Mouse (Mus musculus) midbrain, embryonic 10.5 days (tissue): ENCODE results near the gene Gcfc2. TPM values are rescaled to one million over a fixed set of nuclear protein-coding genes. Genes with fewer than 3 reads are reported as not detected.
A peak's percentile ranks its signal among the peaks of the same experiment; 100 is the strongest.

Experiments
- DNase-seq: peaks from one replicate; pipeline ENCODE4 v3.0.0-alpha.2; 2017; ENCODE audit warnings: low spot score
- H3K27ac ChIP-seq: fragments of 300-500 bp; sonication (generic); replicated peaks from 2 replicates; pipeline ENCODE4 v1.5.1; 2016; ENCODE audit warnings: mild to moderate bottlenecking
- H3K27me3 ChIP-seq: fragments of 300-500 bp; sonication (generic); 2 replicates; pipeline ENCODE4 v1.6.1; 2016; ENCODE audit warnings: low read depth, mild to moderate bottlenecking; ENCODE audit not compliant: poor library complexity, severe bottlenecking
- H3K36me3 ChIP-seq: fragments of 300-500 bp; sonication (generic); 2 replicates; pipeline ENCODE4 v1.6.1; 2016; ENCODE audit warnings: mild to moderate bottlenecking, moderate library complexity
- H3K4me1 ChIP-seq: fragments of 300-500 bp; sonication (generic); 2 replicates; pipeline ENCODE4 v1.6.1; 2016
- H3K4me3 ChIP-seq: fragments of 300-500 bp; sonication (generic); 2 replicates; pipeline ENCODE4 v1.5.1; 2016; ENCODE audit warnings: mild to moderate bottlenecking, moderate library complexity
- H3K9me3 ChIP-seq: fragments of 300-500 bp; sonication (generic); replicated peaks from 2 replicates; pipeline ENCODE4 v1.6.1; 2016; ENCODE audit warnings: mild to moderate bottlenecking
- WGBS: fragments of 180-500 bp; shearing (Covaris S2); methylation state at CpG from one replicate; pipeline ENCODE4 v1.1.7; 2016; 5-methylcytosine and 5-hydroxymethylcytosine counted together
- polyA plus RNA-seq: library from polyadenylated mRNA; unstranded; fragments of >200 nt; fragmentation: Nextera tagmentation; extraction: Ambion mirVana; gene quantifications from 2 replicates; pipeline ENCODE4 v1.2.1, GENCODE M21; 2016

Gene Gcfc2
- polyA plus RNA-seq, 1 experiment from 2014 or later = 11.1 TPM

- DNase-seq = no peak
- Histone ChIP-seq H3K27me3 (no peaks in the 10 kb centered on the region), H3K9me3 (peaks cover 6% of the 10 kb centered on the region; the same call in 1 of the 2 replicates), H3K4me3 (no peak overlapping the region), H3K27ac (no peak overlapping the region), H3K4me1 (no peaks in the 10 kb centered on the region), H3K36me3 (peaks cover 98% of the 10 kb centered on the region)
- 95% methylated on average over 5 of the region's 5 CpGs for WGBS
Observed at GRCm38 (mm10) chr6:81955133-81955532, 31.7 kb downstream of the Gcfc2 start.

DNA sequence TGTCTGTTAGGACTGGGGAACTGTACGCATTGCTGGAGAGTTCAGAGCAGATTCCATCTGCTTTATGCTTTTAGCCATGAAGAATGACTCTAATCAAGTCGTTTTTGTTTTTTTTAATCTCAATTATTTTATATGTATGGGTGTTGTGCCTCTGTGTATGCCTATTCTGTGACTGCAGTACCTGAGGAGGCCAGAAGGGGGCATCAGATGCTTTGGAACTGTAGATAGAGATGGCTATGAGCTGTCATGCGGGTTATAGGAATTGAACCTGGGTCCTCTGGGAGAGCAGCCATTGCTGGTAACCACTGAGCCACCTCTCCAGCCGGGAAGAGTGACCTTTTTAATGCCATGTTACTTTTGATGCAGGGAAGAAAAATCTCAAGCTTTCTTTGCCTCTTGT, 32.9 kb downstream of the Gcfc2 start:
- H3K36me3 ChIP-seq = peaks cover 98% of the 10 kb centered on the region
- WGBS = 89% methylated on average over 4 of the region's 4 CpGs
- no peak overlapping the region for H3K4me3 ChIP-seq
- no peaks in the 10 kb centered on the region for H3K27me3 ChIP-seq
- DNase-seq = no peak
- H3K27ac ChIP-seq = no peak overlapping the region
- H3K4me1 ChIP-seq = no peaks in the 10 kb centered on the region
- H3K9me3 ChIP-seq = peaks cover 6% of the 10 kb centered on the region; the same call in 1 of the 2 replicates

DNA sequence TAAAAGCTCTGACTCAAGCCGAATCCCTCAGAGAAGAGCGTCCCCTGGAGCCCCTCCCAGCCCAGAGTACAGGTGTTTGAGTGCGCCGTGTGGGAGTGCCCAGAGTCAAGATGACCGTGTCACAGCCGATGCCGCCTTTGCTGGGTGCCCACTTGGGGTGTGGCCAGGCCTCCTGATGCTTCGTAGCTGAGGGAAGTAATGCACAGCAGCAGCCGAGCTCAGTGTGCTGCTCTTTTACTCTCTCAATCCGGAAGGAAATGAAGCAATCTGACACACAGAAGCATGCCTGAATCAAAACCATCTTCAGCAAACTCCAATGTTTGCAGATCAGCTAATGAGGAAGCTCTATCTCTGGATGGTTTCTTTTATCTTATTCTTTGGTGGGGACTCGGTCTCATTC, 34.5 kb downstream of the Gcfc2 start:
- Histone ChIP-seq H3K27me3 (no peaks in the 10 kb centered on the region), H3K4me1 (no peaks in the 10 kb centered on the region), H3K36me3 (peaks cover 98% of the 10 kb centered on the region), H3K27ac (no peak overlapping the region), H3K9me3 (peaks cover 6% of the 10 kb centered on the region; the same call in 1 of the 2 replicates), H3K4me3 (no peak overlapping the region)
- no peak for DNase-seq
- 90% methylated on average over 11 of the region's 11 CpGs for WGBS

- DNase-seq = no peak
- peaks cover 6% of the 10 kb centered on the region for H3K4me1 ChIP-seq
- no peak overlapping the region for H3K4me3 ChIP-seq
- H3K36me3 ChIP-seq = peaks cover 91% of the 10 kb centered on the region
- no peaks in the 10 kb centered on the region for H3K27me3 ChIP-seq
- 95% methylated on average over 8 of the region's 8 CpGs for whole genome bisulfite sequencing
- H3K27ac ChIP-seq = no peak overlapping the region
- H3K9me3 ChIP-seq = peaks cover 6% of the 10 kb centered on the region; the same call in 1 of the 2 replicates
Observed at GRCm38 (mm10) chr6:81959866-81960265, 36.4 kb downstream of the Gcfc2 start.

DNA sequence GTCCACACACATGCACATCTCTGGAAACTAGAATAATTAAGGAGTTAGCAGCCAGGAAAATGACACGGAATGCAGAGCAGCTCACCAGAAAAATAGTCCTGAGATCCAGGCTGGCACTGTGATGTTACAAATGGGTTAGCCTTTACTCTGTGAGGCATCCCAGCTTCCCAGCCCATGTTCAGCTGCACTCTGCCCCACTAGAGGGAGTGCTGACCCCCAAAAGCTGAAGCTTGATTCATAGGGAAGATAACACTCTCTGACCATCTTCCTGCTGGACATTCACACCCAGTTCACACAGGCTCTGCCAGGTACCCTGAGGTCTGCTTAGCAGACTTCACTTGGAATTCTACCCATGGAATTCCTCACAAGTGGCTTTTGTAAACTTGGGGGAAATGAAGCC, 36.8 kb downstream of the Gcfc2 start:
- DNase-seq = no peak
- Histone ChIP-seq H3K9me3 (peaks cover 6% of the 10 kb centered on the region; the same call in 1 of the 2 replicates), H3K4me1 (peaks cover 10% of the 10 kb centered on the region), H3K4me3 (no peak overlapping the region), H3K27me3 (no peaks in the 10 kb centered on the region), H3K36me3 (peaks cover 87% of the 10 kb centered on the region), H3K27ac (no peak overlapping the region)
- WGBS = 83% methylated on average over 1 of the region's 1 CpGs

DNA sequence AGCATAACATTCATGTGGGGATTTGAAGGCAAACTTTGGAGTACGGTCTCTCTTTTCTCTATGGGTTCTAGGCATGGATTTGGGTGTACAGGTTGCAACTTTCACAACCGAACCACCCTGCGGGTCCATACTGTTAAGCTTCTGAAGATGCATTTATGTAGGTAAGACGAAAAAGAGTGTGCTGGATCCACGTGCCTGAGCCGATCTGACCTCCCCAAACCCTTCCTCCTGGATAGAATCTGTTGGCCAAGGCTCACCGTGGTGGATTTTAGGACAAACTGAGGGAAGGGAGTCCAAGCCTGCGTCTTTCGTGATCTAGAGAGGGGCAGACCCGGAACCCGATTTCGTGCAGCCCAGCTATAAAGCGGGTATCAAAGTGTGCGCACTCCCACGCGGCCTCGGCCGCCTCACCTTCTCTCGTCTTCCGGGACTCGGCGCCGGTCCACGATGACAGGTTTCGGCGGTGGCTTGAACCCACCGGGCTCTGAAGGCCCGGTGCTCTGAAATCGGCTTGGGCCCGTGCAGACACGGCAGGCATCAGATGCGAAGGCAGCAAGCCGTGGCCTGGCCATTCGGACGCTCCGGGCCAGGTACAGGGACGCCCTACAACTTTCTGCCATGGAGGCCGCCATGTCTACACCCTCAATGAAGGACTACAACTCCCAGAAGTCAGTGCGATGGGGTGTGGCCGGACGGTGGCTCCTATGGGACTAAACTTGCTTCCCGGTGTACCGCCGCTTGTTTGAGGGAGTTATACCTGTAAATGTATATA, 42.0 kb downstream of the Gcfc2 start, which contains the start of gene Mrpl19:
Mrpl19 (minus strand) TSS at position 663 of the 772 bp plus-strand sequence.
- peak within 1 kb of the TSS; percentile 86 for H3K27ac ChIP-seq
- H3K4me3 ChIP-seq = peak within 1 kb of the TSS; percentile 91
- DNase-seq = peak; percentile 85
- H3K36me3 ChIP-seq = peaks cover 35% of the 10 kb centered on the region
- H3K4me1 ChIP-seq = peaks cover 13% of the 10 kb centered on the region
- H3K27me3 ChIP-seq = peaks cover 15% of the 10 kb centered on the region; the same call in 1 of the 2 replicates
- no peaks in the 10 kb centered on the region for H3K9me3 ChIP-seq
- under 1% methylated on average over 44 of the region's 44 CpGs for WGBS

- DNase-seq = no peak
- Histone ChIP-seq H3K27me3 (peaks cover 15% of the 10 kb centered on the region; the same call in 1 of the 2 replicates), H3K27ac (peak overlapping the region; percentile 86; the same call in 1 of the 2 replicates), H3K36me3 (peaks cover 29% of the 10 kb centered on the region), H3K4me1 (peaks cover 15% of the 10 kb centered on the region), H3K9me3 (no peaks in the 10 kb centered on the region), H3K4me3 (peak overlapping the region; percentile 91)
- WGBS = 40% methylated on average over 2 of the region's 2 CpGs
Observed at GRCm38 (mm10) chr6:81966068-81966544, 42.6 kb downstream of the Gcfc2 start.

DNA sequence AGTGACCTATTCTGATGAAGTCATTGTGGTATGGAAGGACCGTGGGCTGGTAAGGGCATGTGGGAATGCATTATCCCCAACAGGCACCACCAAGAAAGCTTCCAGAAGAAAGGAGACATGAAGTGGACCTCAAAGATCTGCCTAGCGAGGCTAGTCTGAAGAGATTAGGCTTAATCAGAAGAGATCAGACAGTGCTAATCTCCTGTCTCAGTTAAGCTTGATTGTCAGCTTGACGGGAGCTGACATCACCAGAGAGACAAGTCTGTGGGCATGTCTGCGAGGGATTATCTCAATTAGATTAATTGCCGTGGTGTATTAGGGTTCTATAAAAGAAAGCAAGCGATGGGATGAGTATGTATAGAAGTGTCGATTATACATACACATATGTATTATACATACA, 47.7 kb downstream of the Gcfc2 start:
- peaks cover 5% of the 10 kb centered on the region for H3K4me1 ChIP-seq
- no peak for DNase-seq
- no peak overlapping the region for H3K27ac ChIP-seq
- 49% methylated on average over 7 of the region's 7 CpGs for WGBS
- no peaks in the 10 kb centered on the region for H3K36me3 ChIP-seq
- H3K4me3 ChIP-seq = no peak overlapping the region
- H3K9me3 ChIP-seq = no peaks in the 10 kb centered on the region
- H3K27me3 ChIP-seq = peaks cover 49% of the 10 kb centered on the region

DNA sequence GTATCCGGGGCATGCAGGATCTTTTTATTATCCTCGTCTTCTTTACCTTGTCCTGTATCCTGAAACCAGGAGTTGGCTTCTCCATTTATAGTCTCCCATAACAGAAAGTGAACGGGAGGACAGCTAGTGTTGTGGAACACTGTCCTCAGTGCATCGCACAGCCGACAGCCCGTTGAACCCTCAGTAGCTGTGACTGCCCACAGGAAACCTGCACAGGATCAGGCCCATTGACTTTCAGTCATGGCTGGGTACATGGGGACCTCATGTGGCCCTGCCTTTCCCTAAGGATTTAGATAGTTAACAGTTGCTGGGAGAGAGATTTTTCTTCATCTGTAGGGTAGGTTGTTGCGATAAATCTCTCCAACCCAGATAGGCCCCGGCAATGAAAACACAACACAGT, 49.1 kb downstream of the Gcfc2 start:
- Histone ChIP-seq H3K27ac (no peak overlapping the region), H3K4me3 (no peak overlapping the region), H3K36me3 (no peaks in the 10 kb centered on the region), H3K9me3 (no peaks in the 10 kb centered on the region), H3K27me3 (peaks cover 51% of the 10 kb centered on the region), H3K4me1 (peaks cover 5% of the 10 kb centered on the region)
- WGBS = 89% methylated on average over 8 of the region's 8 CpGs
- DNase-seq = no peak

DNA sequence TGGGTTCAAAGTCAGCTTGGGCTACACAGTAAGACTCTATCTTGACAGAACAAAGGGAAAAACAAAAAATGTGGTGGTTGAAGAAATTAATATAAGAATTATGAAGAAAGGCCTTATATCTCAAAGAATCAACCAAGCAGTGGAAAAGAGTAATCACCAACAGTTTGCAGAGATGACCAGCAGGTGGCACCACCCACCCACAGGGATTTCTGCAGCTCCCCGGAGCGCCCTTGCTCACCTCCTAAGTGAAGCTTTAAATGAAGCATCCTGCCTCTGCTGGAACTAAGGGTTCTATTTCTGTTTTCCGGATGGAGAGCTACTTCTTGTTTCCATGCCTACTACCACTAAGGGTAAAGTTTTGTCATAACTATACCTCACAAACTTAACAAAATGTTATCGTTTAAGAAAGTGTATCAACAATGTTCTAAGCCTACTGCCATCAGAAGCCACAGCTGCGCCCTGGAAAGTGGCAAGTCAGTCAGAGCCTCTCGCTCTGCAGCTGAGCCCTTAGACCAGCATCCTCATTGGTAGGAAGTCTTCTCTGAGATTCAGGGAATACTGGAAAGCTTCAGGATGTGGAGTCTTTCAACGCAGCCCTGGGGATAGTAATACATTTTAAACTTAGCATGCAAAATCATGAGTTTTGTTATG, 52.6 kb downstream of the Gcfc2 start:
- H3K4me1 ChIP-seq = peaks cover 3% of the 10 kb centered on the region
- no peaks in the 10 kb centered on the region for H3K36me3 ChIP-seq
- H3K27me3 ChIP-seq = peaks cover 38% of the 10 kb centered on the region
- peak; percentile 63 for DNase-seq
- H3K4me3 ChIP-seq = no peak overlapping the region
- no peak overlapping the region for H3K27ac ChIP-seq
- 38% methylated on average over 7 of the region's 7 CpGs for WGBS
- H3K9me3 ChIP-seq = no peaks in the 10 kb centered on the region

GRCm38 (mm10) chr6:81979286-81979685, 55.8 kb downstream of the Gcfc2 start:
- Histone ChIP-seq H3K27me3 (peaks cover 16% of the 10 kb centered on the region; the same call in 1 of the 2 replicates), H3K9me3 (no peaks in the 10 kb centered on the region), H3K27ac (no peak overlapping the region), H3K4me3 (no peak overlapping the region), H3K36me3 (no peaks in the 10 kb centered on the region), H3K4me1 (peaks cover 4% of the 10 kb centered on the region)
- 84% methylated on average over 4 of the region's 4 CpGs for WGBS
- no peak for DNase-seq

DNA sequence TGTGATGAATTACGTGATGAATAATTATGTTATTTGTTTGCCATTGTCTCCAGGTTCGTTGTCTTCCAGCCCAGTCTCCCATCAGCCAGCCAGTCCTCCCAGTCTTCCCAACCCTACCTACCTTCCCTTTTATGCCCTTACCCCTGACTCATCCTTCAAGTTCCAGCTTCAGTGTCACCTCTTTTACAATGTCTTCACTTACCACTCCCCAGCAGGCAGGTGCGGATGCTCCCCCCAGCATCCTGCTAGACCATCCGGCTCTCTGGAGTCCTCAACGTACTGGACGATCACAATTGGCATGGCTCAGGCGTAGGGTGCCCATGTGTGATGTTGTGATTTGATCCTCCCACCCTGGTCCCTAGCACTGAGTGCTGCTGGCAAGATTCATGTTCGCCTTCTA, 62.7 kb downstream of the Gcfc2 start:
- Histone ChIP-seq H3K27me3 (peaks cover 53% of the 10 kb centered on the region), H3K4me3 (no peak overlapping the region), H3K36me3 (no peaks in the 10 kb centered on the region), H3K9me3 (no peaks in the 10 kb centered on the region), H3K4me1 (peaks cover 28% of the 10 kb centered on the region), H3K27ac (no peak overlapping the region)
- DNase-seq = no peak
- WGBS = 94% methylated on average over 8 of the region's 8 CpGs

- no peak for DNase-seq
- Histone ChIP-seq H3K27ac (no peak overlapping the region), H3K4me1 (peaks cover 28% of the 10 kb centered on the region), H3K36me3 (no peaks in the 10 kb centered on the region), H3K9me3 (no peaks in the 10 kb centered on the region), H3K4me3 (no peak overlapping the region), H3K27me3 (peaks cover 57% of the 10 kb centered on the region)
- WGBS = 62% methylated on average over 5 of the region's 5 CpGs
Observed at GRCm38 (mm10) chr6:81986599-81986998, 63.1 kb downstream of the Gcfc2 start.
